Mouse (Mus musculus): ENCODE data around the gene Mcpt2. TPM values are rescaled to one million over a fixed set of nuclear protein-coding genes. Genes with fewer than 3 reads are reported as not detected.
"Not testable (repeated sequence)": the region's sequence is repeated elsewhere in the genome, so short reads cannot be mapped to it uniquely, and the experiment has no call there.

Gene Mcpt2
- total RNA-seq (2021), result not detected

DNA sequence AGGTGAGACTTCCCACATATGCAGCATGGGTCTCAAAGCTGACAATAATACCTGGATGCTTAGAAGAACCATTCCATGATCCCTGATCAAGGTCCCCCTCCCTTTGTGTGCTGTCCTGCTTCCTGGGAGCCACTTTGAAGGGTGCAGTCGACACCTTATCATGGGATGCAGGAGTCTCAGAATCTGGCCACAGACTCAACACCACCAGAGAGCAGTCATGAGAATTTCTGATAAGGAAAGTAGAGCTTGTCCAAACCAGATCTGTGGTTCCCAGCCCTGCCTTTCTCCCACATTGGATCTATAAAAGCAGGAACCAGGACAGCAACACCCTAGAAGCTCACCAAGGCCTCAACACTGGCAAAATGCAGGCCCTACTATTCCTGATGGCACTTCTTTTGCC is at the start of gene Mcpt2:
Mcpt2 (plus strand) TSS at position 250 of the 400 bp plus-strand sequence.
- DNase-seq (ENCODE audit: extremely low spot score in 1 of 2, low spot score in 2 of 2); intact Hi-C loops (cut with DNase I): not testable (repeated sequence)

DNA sequence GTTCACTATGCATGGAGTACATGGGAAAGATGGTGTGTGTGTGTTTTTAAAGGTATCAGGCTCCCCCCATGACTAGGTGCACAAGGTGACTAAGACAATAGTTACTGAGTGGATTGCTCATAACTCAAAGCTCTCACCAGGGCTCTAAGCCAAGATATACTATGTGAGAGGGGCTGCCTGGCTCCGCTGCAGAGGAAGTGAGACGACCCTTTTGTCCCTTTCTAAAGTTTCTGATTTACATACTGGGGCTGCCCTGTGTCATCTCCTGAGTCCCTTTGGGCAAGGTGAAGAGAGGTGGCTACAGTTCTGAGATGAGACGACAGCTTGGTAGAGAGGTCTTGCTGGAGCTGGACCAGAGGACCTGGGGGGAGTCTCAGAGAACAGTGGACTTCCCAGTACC is 28.7 kb upstream of the Mcpt2 start:
- intact Hi-C loops (cut with DNase I), result no loop called here
- no peak for DNase-seq (ENCODE audit: extremely low spot score in 1 of 2, low spot score in 2 of 2)

DNA sequence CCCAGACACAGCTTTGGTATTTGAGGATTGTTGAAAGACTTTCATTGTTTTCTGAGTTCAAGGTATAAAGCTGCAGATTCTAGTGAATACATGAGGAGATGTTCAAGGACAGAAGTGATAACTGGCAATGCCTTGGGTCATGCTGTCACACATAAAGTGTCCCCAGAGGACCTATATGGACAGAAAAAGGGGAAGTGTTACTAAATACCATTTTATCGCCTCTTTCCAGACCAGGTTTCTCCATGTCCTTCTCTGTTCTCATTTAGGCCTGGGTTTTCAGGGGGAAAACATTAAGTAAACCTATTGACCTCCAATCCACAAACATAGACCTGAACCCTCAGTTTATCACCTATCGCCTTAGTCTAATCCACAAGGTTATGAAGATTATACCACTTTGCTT is 27.9 kb upstream of the Mcpt2 start:
- intact Hi-C loops (cut with DNase I), result no loop called here
- DNase-seq (ENCODE audit: extremely low spot score in 1 of 2, low spot score in 2 of 2), result no peak

DNA sequence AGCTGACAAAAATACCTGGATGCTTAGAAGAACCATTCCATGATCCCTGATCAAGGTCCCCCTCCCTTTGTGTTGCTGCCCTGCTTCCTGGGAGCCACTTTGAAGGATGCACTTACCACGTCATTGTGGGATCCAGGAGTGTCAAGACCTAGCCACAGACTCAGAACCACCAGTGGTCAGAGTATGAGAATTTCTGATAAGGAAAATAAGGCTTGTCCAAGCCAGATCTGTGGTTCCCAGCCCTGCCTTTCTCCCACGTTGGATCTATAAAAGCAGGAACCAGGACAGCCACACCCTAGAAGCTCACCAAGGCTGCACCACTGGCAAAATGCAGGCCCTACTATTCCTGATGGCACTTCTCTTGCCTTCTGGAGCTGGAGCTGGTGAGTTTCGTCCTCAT is 24.2 kb upstream of the Mcpt2 start, which contains the start of gene Mcpt1:
Mcpt1 (plus strand) TSS at position 301 of the 400 bp plus-strand sequence.
- intact Hi-C loops (cut with DNase I); DNase-seq (ENCODE audit: extremely low spot score in 1 of 2, low spot score in 2 of 2): not testable (repeated sequence)

DNA sequence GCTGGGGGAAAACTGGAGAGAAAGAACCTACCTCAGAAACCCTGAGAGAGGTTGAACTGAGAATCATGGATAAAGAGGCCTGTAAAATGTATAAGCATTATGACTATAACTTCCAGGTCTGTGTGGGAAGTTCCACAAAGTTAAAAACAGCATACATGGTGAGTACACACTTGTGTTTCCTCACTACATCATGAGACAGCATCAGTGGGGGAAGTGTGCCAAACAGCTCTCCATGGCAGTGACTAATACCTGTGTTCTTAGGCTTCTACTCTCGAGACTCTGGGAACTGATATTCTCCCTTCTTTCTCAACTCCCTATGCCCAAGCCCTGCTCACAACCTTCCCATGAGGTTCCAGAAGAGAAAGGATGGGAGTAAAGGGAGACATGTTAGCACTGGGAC is 22.4 kb upstream of the Mcpt2 start:
- intact Hi-C loops (cut with DNase I), result no loop called here
- DNase-seq (ENCODE audit: extremely low spot score in 1 of 2, low spot score in 2 of 2), result no peak

DNA sequence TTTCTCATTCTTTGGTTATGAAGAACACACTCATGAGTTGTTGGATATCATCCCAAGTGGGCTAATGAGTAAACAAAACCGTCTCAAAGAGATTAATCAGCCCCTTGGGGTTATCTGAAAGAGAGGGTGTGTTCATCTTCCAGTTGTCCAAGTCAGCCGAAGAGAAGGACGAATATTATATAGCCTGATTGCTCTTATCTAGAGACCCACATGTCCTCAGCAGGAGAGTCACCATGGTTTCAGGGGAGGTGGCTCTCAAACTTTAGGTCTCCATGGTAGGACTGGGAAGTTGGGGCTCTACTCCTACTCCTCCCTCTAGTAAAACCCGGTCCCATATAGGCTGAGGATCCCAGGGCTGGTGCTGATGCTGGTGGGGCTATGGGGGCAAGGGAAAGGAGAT is 20.5 kb upstream of the Mcpt2 start:
- DNase-seq (ENCODE audit: extremely low spot score in 1 of 2, low spot score in 2 of 2); intact Hi-C loops (cut with DNase I): not testable (repeated sequence)

DNA sequence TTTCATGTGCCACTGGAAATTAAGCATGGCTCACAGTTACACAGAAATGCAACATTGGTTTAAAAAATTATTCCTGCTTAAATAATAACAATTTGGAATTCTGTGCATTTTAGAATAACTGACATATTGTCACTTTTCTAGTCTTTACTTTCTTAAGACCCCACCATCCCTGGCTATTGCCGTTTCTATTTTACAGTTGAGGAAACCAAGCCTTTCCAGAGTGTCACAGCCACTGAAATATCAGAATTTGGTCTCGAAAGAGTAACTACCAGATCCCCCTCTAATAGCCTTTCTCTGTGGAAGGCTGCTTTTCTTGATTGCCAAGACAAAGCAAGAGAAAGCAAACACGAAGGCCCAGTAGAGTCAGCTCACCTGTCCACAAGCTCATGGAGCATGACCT is 11.4 kb upstream of the Mcpt2 start, which contains the start of gene Mcpt9:
Mcpt9 (minus strand) TSS at position 101 of the 400 bp plus-strand sequence.
- DNase-seq (ENCODE audit: extremely low spot score in 1 of 2, low spot score in 2 of 2); intact Hi-C loops (cut with DNase I): not testable (repeated sequence)

DNA sequence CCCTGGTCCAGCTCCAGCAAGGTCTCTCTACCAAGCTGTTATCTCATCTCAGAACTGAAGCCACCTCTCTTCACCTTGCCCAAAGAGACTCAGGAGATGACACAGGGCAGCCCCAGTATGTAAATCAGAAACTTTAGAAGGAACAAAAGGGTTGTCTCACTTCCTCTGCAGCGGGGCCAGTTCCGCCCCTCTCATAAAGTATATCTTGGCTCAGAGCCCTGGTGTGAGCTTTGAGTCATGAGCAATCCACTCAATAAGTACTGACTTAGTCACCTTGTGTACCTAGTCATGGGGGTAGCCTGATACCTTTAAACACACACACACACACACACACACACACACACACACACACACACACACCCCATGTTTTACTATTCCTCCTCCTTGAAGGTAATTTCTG is 7.4 kb upstream of the Mcpt2 start:
- DNase-seq (ENCODE audit: extremely low spot score in 1 of 2, low spot score in 2 of 2), result no peak
- intact Hi-C loops (cut with DNase I), result no loop called here

DNA sequence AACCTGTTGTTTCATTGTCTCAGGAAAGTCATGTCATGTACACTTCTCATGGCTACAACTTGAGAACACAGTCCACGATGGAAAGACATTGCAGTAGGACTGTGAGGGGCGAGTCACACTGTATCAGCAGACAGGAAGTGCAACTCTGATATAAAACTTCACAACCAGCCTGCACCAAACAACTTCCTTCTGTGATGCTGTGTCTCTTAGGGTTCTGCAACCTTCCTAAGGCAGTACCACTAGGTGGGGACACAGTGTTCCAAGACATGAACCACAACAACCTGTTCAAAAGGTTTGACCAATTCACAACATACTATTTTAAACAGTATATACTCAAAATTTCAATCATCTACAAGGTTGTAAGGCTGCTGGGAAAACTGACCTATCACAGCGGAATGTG is 13.6 kb downstream of the Mcpt2 start:
- intact Hi-C loops (cut with DNase I), result no loop called here
- DNase-seq (ENCODE audit: extremely low spot score in 1 of 2, low spot score in 2 of 2), result no peak

DNA sequence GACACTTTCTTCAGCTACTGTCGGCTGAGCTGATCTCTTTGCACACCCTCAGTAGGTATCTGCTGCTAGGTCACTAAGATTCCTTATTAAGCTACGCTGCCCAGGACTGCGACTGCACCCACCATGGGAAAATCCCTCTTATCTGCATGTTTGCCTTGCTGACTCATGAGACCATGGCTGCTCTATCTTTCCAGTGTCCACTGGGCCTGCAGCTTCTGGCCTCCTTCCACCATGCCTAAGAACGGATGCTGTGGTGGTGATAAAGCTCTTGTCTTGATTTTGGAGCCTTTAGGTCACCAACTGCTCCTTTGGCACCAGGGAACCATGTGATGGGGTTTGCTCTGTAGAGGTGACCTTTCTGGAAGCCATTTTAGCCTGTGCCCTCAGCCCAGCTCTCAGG is 15.9 kb downstream of the Mcpt2 start:
- intact Hi-C loops (cut with DNase I), result no loop called here

DNA sequence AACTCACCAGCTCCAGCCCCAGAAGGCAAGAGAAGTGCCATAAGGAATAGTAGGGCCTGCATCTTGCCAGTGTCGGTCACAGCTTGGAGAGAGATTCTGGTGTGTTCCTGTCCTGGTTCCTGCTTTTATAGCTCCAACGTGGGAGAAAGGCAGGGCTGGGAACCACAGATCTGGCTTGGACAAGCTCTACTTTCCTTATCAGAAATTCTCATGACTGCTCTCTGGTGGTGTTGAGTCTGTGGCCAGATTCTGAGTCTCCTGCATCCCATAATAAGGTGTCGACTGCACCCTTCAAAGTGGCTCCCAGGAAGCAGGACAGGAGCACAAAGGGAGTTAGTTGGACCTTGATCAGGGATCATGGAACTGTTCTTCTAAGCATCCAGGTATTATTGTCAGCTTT is 20.4 kb downstream of the Mcpt2 start, which contains the start of gene Mcpt4:
Mcpt4 (minus strand) TSS at position 101 of the 400 bp plus-strand sequence.
- intact Hi-C loops (cut with DNase I); DNase-seq (ENCODE audit: extremely low spot score in 1 of 2, low spot score in 2 of 2): not testable (repeated sequence)

More for the DNA sequence above, 15.9 kb downstream of the Mcpt2 start:
- DNase-seq (ENCODE audit: extremely low spot score in 1 of 2, low spot score in 2 of 2), result no peak

DNA sequence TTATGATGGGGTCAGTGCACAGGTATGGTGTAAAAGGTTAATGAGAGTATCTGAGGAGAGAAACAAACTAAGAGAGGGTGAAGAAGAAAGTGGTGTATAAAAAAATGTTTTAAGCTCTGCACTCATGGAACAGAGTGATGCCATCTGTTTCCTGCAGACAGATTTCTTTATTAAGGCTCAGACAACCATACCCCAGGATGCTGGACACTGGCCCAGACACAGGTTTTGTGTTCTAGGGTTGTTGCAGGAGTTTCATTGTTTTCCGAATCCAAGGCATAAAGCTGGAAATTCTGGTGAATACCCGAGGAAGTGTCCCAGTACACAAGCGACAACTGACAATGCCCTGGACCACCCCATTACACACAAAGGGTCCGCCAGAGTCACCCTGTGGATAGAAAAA is 40.2 kb downstream of the Mcpt2 start:
- intact Hi-C loops (cut with DNase I), result no loop called here

DNA sequence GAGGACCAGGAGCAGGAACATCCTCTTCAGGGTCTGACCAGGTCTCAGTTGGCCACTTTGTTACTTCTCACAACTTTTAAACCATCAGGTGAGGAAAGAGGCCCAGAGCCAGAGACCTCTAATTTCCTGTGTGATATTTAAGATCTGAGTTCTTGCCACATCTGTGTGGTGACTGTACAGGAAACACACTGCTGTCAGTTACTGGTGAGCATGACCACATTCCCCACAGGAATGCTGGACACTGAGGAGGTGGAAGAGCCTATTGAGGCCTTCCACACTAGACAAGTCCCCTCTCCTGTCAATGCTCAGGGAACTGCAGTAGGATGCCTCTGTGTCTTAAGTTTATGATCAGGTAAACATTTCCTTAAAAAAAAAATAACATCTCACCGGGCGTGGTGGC is 43.3 kb downstream of the Mcpt2 start, which contains the start of gene Mcpt8:
Mcpt8 (minus strand) TSS at position 107 of the 400 bp plus-strand sequence.
- intact Hi-C loops (cut with DNase I), result no loop called here
- no peak for DNase-seq (ENCODE audit: extremely low spot score in 1 of 2, low spot score in 2 of 2)

More for the DNA sequence above, 40.2 kb downstream of the Mcpt2 start:
- no peak for DNase-seq (ENCODE audit: extremely low spot score in 1 of 2, low spot score in 2 of 2)

DNA sequence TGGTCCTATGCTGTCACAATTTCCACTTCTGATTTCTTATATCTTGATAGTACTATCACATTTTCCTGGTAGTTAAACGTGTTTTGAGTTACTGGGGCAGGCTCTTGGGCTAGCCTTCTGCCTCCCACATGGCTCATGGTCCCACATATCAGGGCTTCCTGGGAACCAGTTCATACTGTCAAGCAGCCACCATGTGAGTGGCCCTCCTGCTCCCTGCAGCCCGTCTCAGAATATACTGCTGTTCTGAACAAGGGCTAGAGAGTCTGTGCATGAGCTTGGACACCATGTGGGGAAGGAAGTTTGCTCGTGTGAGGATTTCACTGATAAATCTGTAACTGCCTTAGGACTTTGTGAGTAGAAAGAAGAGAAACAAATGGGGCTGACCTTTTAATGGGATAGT is 44.9 kb downstream of the Mcpt2 start:
- no peak for DNase-seq (ENCODE audit: extremely low spot score in 1 of 2, low spot score in 2 of 2)
- intact Hi-C loops (cut with DNase I), result no loop called here

DNA sequence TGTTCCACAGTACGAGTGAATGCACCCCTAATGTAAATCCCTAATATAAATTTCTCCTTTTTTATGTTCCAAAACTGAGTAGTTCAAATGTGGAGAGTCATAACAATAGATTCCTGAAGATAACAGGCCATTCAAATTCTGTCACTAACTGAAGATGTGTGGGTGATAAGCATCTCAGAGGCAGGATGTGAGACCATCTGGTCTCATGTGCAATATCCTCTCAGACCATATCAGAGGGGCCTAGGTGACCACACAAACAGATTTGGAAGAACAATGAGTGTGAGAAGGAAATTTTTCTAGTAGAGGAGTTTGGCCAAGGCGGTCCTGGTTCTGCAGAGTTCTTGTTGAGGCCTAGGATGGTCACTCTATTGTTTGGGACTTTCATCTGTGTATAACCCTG is 51.5 kb downstream of the Mcpt2 start:
- no peak for DNase-seq (ENCODE audit: extremely low spot score in 1 of 2, low spot score in 2 of 2)
- intact Hi-C loops (cut with DNase I), result no loop called here

Small RNAs within 50 kb of the gene (microRNA-seq; reads per million reads assigned to microRNA genes)
- not detected for gene Mir6949

Other genes starting within 250 kb of the Mcpt2 start
- 1 to 10 TPM; 3.9 to 4.1 TPM for gene Nfatc4, start 218.9 kb upstream of the Mcpt2 start, total RNA-seq (2021)
- gene Nynrin, start 188.0 kb upstream of the Mcpt2 start, total RNA-seq (2021), result 10 to 100 TPM; 12.3 to 13.1 TPM
- gene Cbln3, start 157.6 kb upstream of the Mcpt2 start, total RNA-seq (2021), result under 1 TPM; 0.28 to 0.65 TPM
- gene Khnyn, start 157.1 kb upstream of the Mcpt2 start, total RNA-seq (2021), result 10 to 100 TPM in 1 of 2 experiments, 1 to 10 TPM in 1; 9.8 to 11.3 TPM
- 10 to 100 TPM; 90.4 to 96.1 TPM for gene Sdr39u1, start 141.7 kb upstream of the Mcpt2 start, total RNA-seq (2021)
- under 1 TPM in 1 of 2 experiments, not detected in 1; 0.43 TPM for gene Cma1, start 97.4 kb upstream of the Mcpt2 start, total RNA-seq (2021)
- not detected for gene Cma2, start 91.1 kb upstream of the Mcpt2 start, total RNA-seq (2021)
- not detected for gene Mcpt1, start 24.1 kb upstream of the Mcpt2 start, total RNA-seq (2021)
- not detected for gene Mcpt9, start 11.5 kb upstream of the Mcpt2 start, total RNA-seq (2021)
- gene Mcpt4, start 20.3 kb downstream of the Mcpt2 start, total RNA-seq (2021), result not detected
- gene Mcpt8, start 43.2 kb downstream of the Mcpt2 start, total RNA-seq (2021), result not detected
- not detected for gene Ctsg, start 60.5 kb downstream of the Mcpt2 start, total RNA-seq (2021)
- gene Gzme, start 78.6 kb downstream of the Mcpt2 start, total RNA-seq (2021), result not detected
- gene Gzmd, start 90.6 kb downstream of the Mcpt2 start, total RNA-seq (2021), result not detected
- not detected for gene Gzmg, start 117.5 kb downstream of the Mcpt2 start, total RNA-seq (2021)
- gene Gzmn, start 132.6 kb downstream of the Mcpt2 start, total RNA-seq (2021), result not detected
- not detected for gene Gzmf, start 169.4 kb downstream of the Mcpt2 start, total RNA-seq (2021)
- not detected for gene Gzmc, start 192.6 kb downstream of the Mcpt2 start, total RNA-seq (2021)
- gene Gzmb, start 220.2 kb downstream of the Mcpt2 start, total RNA-seq (2021), result not detected

Data from left cerebral cortex, postnatal 10 days (tissue).